24 mouse cellular contexts compared by ENCODE assay signal in genomic region chr7:111062971-111063370, GRCm38 (mm10). TPM values are rescaled to one million over a fixed set of nuclear protein-coding genes. Genes with fewer than 3 reads are reported as not detected.
DNase-seq lines count a peak whose midpoint lies in the region; ATAC-seq and TF ChIP-seq lines count a peak whose summit lies in the region.
"Had no signal": no experiment of that assay in that cellular context is flagged by ENCODE, and none has a peak within 500 bp of the region (broad histone marks: within the 10 kb centered on the region; RNA-seq: fewer than 3 reads in every experiment).

No protein-coding gene starts in this region.

- no peaks in the 10 kb centered on the region for H3K9me3 ChIP-seq in lung, postnatal 0 days (ENCODE audit: low read length)
- H3K9me3 ChIP-seq in hindbrain, embryonic 11.5 days (ENCODE audit: control insufficient read depth, low read length) = peaks cover 5% of the 10 kb centered on the region

- intact Hi-C loops in gastrocnemius, postnatal 14 days (cut with DNase I; ENCODE audit: low total_unique reads) = no loop called here

- peaks cover 5% of the 10 kb centered on the region; the same call in 1 of the 2 replicates for H3K36me3 ChIP-seq in lung, postnatal 0 days (ENCODE audit: insufficient read depth, low read length)
- H3K36me3 ChIP-seq in hindbrain, embryonic 11.5 days (ENCODE audit: control insufficient read depth, insufficient read depth, low read length) = peaks cover 4% of the 10 kb centered on the region

- 90% methylated on average over 1 of the region's 1 CpGs for WGBS in lung, postnatal 0 days
- WGBS in hindbrain, embryonic 11.5 days = 97% methylated on average over 1 of the region's 1 CpGs

- no peak overlapping the region for H3K27ac ChIP-seq in lung, postnatal 0 days (ENCODE audit: low read length)
- no peak overlapping the region for H3K27ac ChIP-seq in hindbrain, embryonic 11.5 days (ENCODE audit: low read depth, low read length)
- H3K27ac ChIP-seq: embryonic facial prominence, embryonic 10.5 days; embryonic facial prominence, embryonic 12.5 days; forebrain, embryonic 13.5 days; forebrain, embryonic 15.5 days had no signal

- H3K4me2 ChIP-seq in lung, postnatal 0 days (replicated peaks; ENCODE audit: low read depth, low read length) = no peak overlapping the region
- no peak overlapping the region for H3K4me2 ChIP-seq in hindbrain, embryonic 11.5 days (replicated peaks; ENCODE audit: low read depth, low read length)
- H3K4me2 ChIP-seq: embryonic facial prominence, embryonic 12.5 days; forebrain, embryonic 13.5 days; forebrain, embryonic 15.5 days had no signal

- TF ChIP-seq EP300 in lung, postnatal 0 days (IDR thresholded peaks at IDR 0.05) = no peak

- 0 out of 2 replicates have a peak, but pooled peaks have one; percentile 2 for TF ChIP-seq CTCF in lung, postnatal 0 days (IDR thresholded peaks at IDR 0.05)

- no peak overlapping the region for H3K4me3 ChIP-seq in lung, postnatal 0 days (ENCODE audit: low read depth, low read length)
- no peak overlapping the region for H3K4me3 ChIP-seq in hindbrain, embryonic 11.5 days (ENCODE audit: low read depth, low read length)
- H3K4me3 ChIP-seq: embryonic facial prominence, embryonic 10.5 days; embryonic facial prominence, embryonic 12.5 days; forebrain, embryonic 13.5 days; forebrain, embryonic 15.5 days had no signal

- no peaks in the 10 kb centered on the region for H3K27me3 ChIP-seq in lung, postnatal 0 days (replicated peaks; ENCODE audit: insufficient read depth, low read length)
- no peaks in the 10 kb centered on the region for H3K27me3 ChIP-seq in hindbrain, embryonic 11.5 days (ENCODE audit: control insufficient read depth, insufficient read depth, low read length)
- H3K27me3 ChIP-seq: CH12.LX; embryonic facial prominence, embryonic 12.5 days; forebrain, embryonic 13.5 days; forebrain, embryonic 15.5 days; Patski had no signal

- H3K9ac ChIP-seq in lung, postnatal 0 days (replicated peaks; ENCODE audit: low read depth) = no peak overlapping the region
- no peak overlapping the region for H3K9ac ChIP-seq in hindbrain, embryonic 11.5 days (ENCODE audit: low read depth, low read length)
- H3K9ac ChIP-seq: embryonic facial prominence, embryonic 12.5 days; forebrain, embryonic 13.5 days; forebrain, embryonic 15.5 days; forebrain, postnatal 0 days had no signal

- no peaks in the 10 kb centered on the region for H3K4me1 ChIP-seq in lung, postnatal 0 days (ENCODE audit: insufficient read depth, low read depth, low read length)
- no peaks in the 10 kb centered on the region for H3K4me1 ChIP-seq in hindbrain, embryonic 11.5 days (replicated peaks; ENCODE audit: control insufficient read depth, insufficient read depth, low read length)
- H3K4me1 ChIP-seq: forebrain, embryonic 13.5 days; forebrain, embryonic 15.5 days had no signal

- no peak for DNase-seq in lung, postnatal 0 days (ENCODE audit: low spot score)
- DNase-seq in lung, postnatal 4 days = no peak
- peak; percentile 55 for DNase-seq in R1 (ENCODE audit: low read depth, low spot score)
- DNase-seq in hindbrain, embryonic 11.5 days (ENCODE audit: low spot score) = no peak
- DNase-seq in gastrocnemius, postnatal 14 days = no peak
- DNase-seq: adrenal gland, adult 8-10 months; adrenal gland, postnatal 14 days; adrenal gland, postnatal 36 days; B cell, adult 2 months; cerebellum, adult 11-12 months; cerebellum, adult 2 months; cerebellum, adult 9-10 months; cerebellum, postnatal 10 days; cerebellum, postnatal 25 days; forebrain, postnatal 0 days had no signal

- no peak for ATAC-seq in lung, postnatal 0 days
- peak; percentile 44; the same call in 1 of the 2 replicates for ATAC-seq in megakaryocyte-erythroid progenitor cell, adult 5-6 weeks (replicated peaks; ENCODE audit: low FRiP score, low TSS enrichment, poor library complexity, severe bottlenecking)
- no peak for ATAC-seq in hindbrain, embryonic 11.5 days (ENCODE audit: low FRiP score)
- ATAC-seq: activated CD4-positive, CD25-positive, alpha-beta regulatory T cell, adult 4 months; CD4-positive, CD25-positive, alpha-beta regulatory T cell, adult 4 months; forebrain, embryonic 13.5 days; forebrain, embryonic 15.5 days; forebrain, postnatal 0 days; Patski had no signal

RNA-seq across cellular contexts. Expression of gene Eif4g2, which starts 19.9 kb away (rescaled TPM):
- polyA plus RNA-seq in lung, postnatal 0 days (2015; fragmentation: Nextera tagmentation; extraction: Ambion mirVana) = 325 and 363 TPM in 2 replicates
- total RNA-seq in megakaryocyte-erythroid progenitor cell, adult 5-6 weeks (2014; fragmentation: Nextera tagmentation) = 632 and 734 TPM in 2 replicates
- total RNA-seq in megakaryocyte-erythroid progenitor cell, adult 5-6 weeks (2017) = 781 and 891 TPM in 2 replicates
- polyA plus RNA-seq in hindbrain, embryonic 11.5 days (2014; fragmentation: Nextera tagmentation; extraction: Ambion mirVana) = 1,716 and 2,020 TPM in 2 replicates
- 100 to 1,000 TPM; 561 to 606 TPM for total RNA-seq in gastrocnemius, postnatal 14 days (2021)

RNA-seq across cellular contexts. Expression of gene Ctr9, which starts 34.2 kb away (rescaled TPM):
- 33.8 and 42.0 TPM in 2 replicates for polyA plus RNA-seq in lung, postnatal 0 days (2015; fragmentation: Nextera tagmentation; extraction: Ambion mirVana)
- 44.0 and 50.2 TPM in 2 replicates for total RNA-seq in megakaryocyte-erythroid progenitor cell, adult 5-6 weeks (2014; fragmentation: Nextera tagmentation)
- total RNA-seq in megakaryocyte-erythroid progenitor cell, adult 5-6 weeks (2017) = 68.1 and 79.3 TPM in 2 replicates
- polyA plus RNA-seq in hindbrain, embryonic 11.5 days (2014; fragmentation: Nextera tagmentation; extraction: Ambion mirVana) = 79.3 and 91.2 TPM in 2 replicates
- 10 to 100 TPM; 15.5 to 16.9 TPM for total RNA-seq in gastrocnemius, postnatal 14 days (2021)
